Mouse (Mus musculus): ENCODE measurements around the gene Gnb5.
"Not testable (repeated sequence)": the region's sequence is repeated elsewhere in the genome, so short reads cannot be mapped to it uniquely, and the experiment has no call there.

The Gnb5 gene

GRCm38 (mm10) chr9:75353094-75353493, 47.0 kb downstream of the Gnb5 start:
- DNase-seq (ENCODE audit: extremely low spot score, low read depth, low spot score) = no peak

GRCm38 (mm10) chr9:75355783-75356182, 49.7 kb downstream of the Gnb5 start:
- no peak for DNase-seq (ENCODE audit: extremely low spot score, low read depth, low spot score)

GRCm38 (mm10) chr9:75357087-75357654, 51.1 kb downstream of the Gnb5 start:
- DNase-seq (ENCODE audit: extremely low spot score, low read depth, low spot score) = no peak

GRCm38 (mm10) chr9:75361699-75362098, 55.6 kb downstream of the Gnb5 start:
- no peak for DNase-seq (ENCODE audit: extremely low spot score, low read depth, low spot score)

- no peak for DNase-seq (ENCODE audit: extremely low spot score, low read depth, low spot score)
Measured at GRCm38 (mm10) chr9:75362201-75362600, 56.1 kb downstream of the Gnb5 start.

GRCm38 (mm10) chr9:75363001-75363400, 56.9 kb downstream of the Gnb5 start:
- DNase-seq (ENCODE audit: extremely low spot score, low read depth, low spot score) = no peak

- not testable (repeated sequence) for DNase-seq (ENCODE audit: extremely low spot score, low read depth, low spot score)
Measured at GRCm38 (mm10) chr9:75363702-75364101, 57.6 kb downstream of the Gnb5 start.

GRCm38 (mm10) chr9:75365195-75365594, 59.1 kb downstream of the Gnb5 start:
- no peak for DNase-seq (ENCODE audit: extremely low spot score, low read depth, low spot score)

- no peak for DNase-seq (ENCODE audit: extremely low spot score, low read depth, low spot score)
Measured at GRCm38 (mm10) chr9:75366191-75366590, 60.1 kb downstream of the Gnb5 start.

GRCm38 (mm10) chr9:75368779-75369178, 62.7 kb downstream of the Gnb5 start:
- no peak for DNase-seq (ENCODE audit: extremely low spot score, low read depth, low spot score)

GRCm38 (mm10) chr9:75375606-75376005, 69.5 kb downstream of the Gnb5 start:
- DNase-seq (ENCODE audit: extremely low spot score, low read depth, low spot score) = no peak

GRCm38 (mm10) chr9:75376428-75376827, 70.3 kb downstream of the Gnb5 start:
- no peak for DNase-seq (ENCODE audit: extremely low spot score, low read depth, low spot score)

GRCm38 (mm10) chr9:75378774-75379173, 72.7 kb downstream of the Gnb5 start:
- no peak for DNase-seq (ENCODE audit: extremely low spot score, low read depth, low spot score)

GRCm38 (mm10) chr9:75382825-75383224, 76.7 kb downstream of the Gnb5 start:
- DNase-seq (ENCODE audit: extremely low spot score, low read depth, low spot score) = no peak

GRCm38 (mm10) chr9:75383785-75384184, 77.7 kb downstream of the Gnb5 start:
- DNase-seq (ENCODE audit: extremely low spot score, low read depth, low spot score) = no peak

GRCm38 (mm10) chr9:75384337-75384962, 78.4 kb downstream of the Gnb5 start:
- DNase-seq (ENCODE audit: extremely low spot score, low read depth, low spot score) = no peak

- DNase-seq (ENCODE audit: extremely low spot score, low read depth, low spot score) = no peak
Measured at GRCm38 (mm10) chr9:75385218-75385974, 79.3 kb downstream of the Gnb5 start.

- DNase-seq (ENCODE audit: extremely low spot score, low read depth, low spot score) = no peak
Measured at GRCm38 (mm10) chr9:75393251-75393650, 87.2 kb downstream of the Gnb5 start.
